Mouse (Mus musculus) bone marrow, adult 2 months (tissue): Measurements from ENCODE around the gene Tmem117. TPM values are rescaled to one million over a fixed set of nuclear protein-coding genes. Genes with fewer than 3 reads are reported as not detected.

Experiments used
- H3K27ac ChIP-seq: fragments of 200-500 bp; 2 replicates; pipeline ENCODE4 v1.5.1; 2012; ENCODE audit warnings: low read depth, mild to moderate bottlenecking, control low read depth, inconsistent platforms, low read length; ENCODE audit not compliant: control insufficient read depth, poor library complexity, insufficient read depth
- H3K4me1 ChIP-seq: fragments of 200-500 bp; 2 replicates; pipeline ENCODE4 v1.6.1; 2011; ENCODE audit warnings: low read length; ENCODE audit not compliant: control insufficient read depth, insufficient read depth
- H3K4me3 ChIP-seq: fragments of 200-500 bp; replicated peaks from 2 replicates; pipeline ENCODE3; 2011; ENCODE audit warnings: mild to moderate bottlenecking, low read depth, low read length, control low read depth; ENCODE audit not compliant: control insufficient read depth
- CTCF ChIP-seq: fragments of 200-500 bp; IDR thresholded peaks from 2 replicates; pipeline ENCODE4 v1.5.1; 2011; ENCODE audit warnings: low read length, control low read depth; ENCODE audit not compliant: control insufficient read depth, insufficient read depth
- POLR2A ChIP-seq: fragments of 200-500 bp; IDR thresholded peaks from 2 replicates; pipeline ENCODE4 v1.6.1; 2011; ENCODE audit warnings: low read depth, mild to moderate bottlenecking, control low read depth, low read length, borderline replicate concordance; ENCODE audit not compliant: control insufficient read depth
- WGBS: fragments of 180-500 bp; shearing (Covaris S2); methylation state at CpG from one replicate; pipeline ENCODE4 v1.1.7; 2018; 5-methylcytosine and 5-hydroxymethylcytosine counted together
- polyA plus RNA-seq: library from polyadenylated mRNA; stranded (reverse); fragments of >200 nt; gene quantifications from 2 replicates; pipeline ENCODE4 v1.2.4, GENCODE M21; 2011; ENCODE audit warnings: low replicate concordance; ENCODE audit not compliant: missing spikeins, insufficient read depth, insufficient read length

The Tmem117 gene
- polyA plus RNA-seq, 1 experiment, result 2.0 TPM

GRCm38 (mm10) chr15:94651969-94652842 is 23.2 kb downstream of the Tmem117 start:
- Histone ChIP-seq H3K27ac (no peak overlapping the region), H3K4me1 (no peaks in the 10 kb centered on the region), H3K4me3 (no peak overlapping the region)
- no peak for TF ChIP-seq CTCF
- no peak for TF ChIP-seq POLR2A
- 78% methylated on average over 13 of the region's 13 CpGs for WGBS

DNA sequence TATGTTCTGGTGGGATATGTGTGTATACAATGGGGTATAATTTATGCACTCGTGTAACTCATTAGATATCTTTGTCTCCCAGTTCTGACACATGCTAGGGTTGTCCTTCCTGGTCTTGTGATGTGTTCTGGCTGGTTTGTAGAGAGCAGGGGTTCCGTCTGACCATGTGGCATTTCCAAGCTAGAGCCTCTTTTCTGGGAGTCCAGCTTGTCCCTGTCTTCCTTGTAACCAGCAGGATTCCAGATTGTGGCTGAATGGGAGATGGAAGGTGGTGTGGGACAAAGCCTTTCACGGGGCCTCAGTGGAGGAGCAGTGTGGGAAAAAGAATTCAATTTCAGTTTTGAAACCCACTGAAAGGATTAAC is 23.8 kb downstream of the Tmem117 start:
- Histone ChIP-seq H3K4me1 (no peaks in the 10 kb centered on the region), H3K27ac (no peak overlapping the region), H3K4me3 (no peak overlapping the region)
- no peak for TF ChIP-seq CTCF
- no peak for TF ChIP-seq POLR2A
- 73% methylated on average over 3 of the region's 3 CpGs for WGBS

GRCm38 (mm10) chr15:94655811-94656323 is 26.8 kb downstream of the Tmem117 start:
- no peak for TF ChIP-seq POLR2A
- no peak for TF ChIP-seq CTCF
- no peaks in the 10 kb centered on the region for H3K4me1 ChIP-seq
- 79% methylated on average over 13 of the region's 13 CpGs for WGBS
- H3K27ac ChIP-seq, result no peak overlapping the region
- H3K4me3 ChIP-seq, result no peak overlapping the region

DNA sequence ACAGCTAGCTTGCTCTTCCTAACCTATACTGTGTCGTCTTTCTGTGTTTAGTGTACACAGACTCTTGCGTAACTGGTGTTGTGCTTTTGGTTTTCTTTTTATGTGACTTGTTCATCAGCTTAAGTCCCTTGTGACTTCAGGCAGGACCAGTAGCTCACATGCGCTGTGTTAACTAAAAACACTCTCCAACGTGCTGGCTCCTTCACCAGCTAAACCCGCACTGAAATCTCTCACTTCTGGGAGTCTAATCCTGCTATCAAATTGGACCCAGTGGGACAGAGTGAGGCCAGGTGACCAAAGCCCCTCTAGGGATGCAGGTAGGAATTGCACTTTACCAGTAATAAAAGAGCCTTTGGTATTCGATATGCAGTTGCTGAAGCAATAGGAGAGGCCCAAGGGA is 28.9 kb downstream of the Tmem117 start:
- TF ChIP-seq POLR2A (no peak), CTCF (no peak)
- 73% methylated on average over 6 of the region's 6 CpGs for WGBS
- Histone ChIP-seq H3K4me3 (no peak overlapping the region), H3K27ac (no peak overlapping the region), H3K4me1 (no peaks in the 10 kb centered on the region)

DNA sequence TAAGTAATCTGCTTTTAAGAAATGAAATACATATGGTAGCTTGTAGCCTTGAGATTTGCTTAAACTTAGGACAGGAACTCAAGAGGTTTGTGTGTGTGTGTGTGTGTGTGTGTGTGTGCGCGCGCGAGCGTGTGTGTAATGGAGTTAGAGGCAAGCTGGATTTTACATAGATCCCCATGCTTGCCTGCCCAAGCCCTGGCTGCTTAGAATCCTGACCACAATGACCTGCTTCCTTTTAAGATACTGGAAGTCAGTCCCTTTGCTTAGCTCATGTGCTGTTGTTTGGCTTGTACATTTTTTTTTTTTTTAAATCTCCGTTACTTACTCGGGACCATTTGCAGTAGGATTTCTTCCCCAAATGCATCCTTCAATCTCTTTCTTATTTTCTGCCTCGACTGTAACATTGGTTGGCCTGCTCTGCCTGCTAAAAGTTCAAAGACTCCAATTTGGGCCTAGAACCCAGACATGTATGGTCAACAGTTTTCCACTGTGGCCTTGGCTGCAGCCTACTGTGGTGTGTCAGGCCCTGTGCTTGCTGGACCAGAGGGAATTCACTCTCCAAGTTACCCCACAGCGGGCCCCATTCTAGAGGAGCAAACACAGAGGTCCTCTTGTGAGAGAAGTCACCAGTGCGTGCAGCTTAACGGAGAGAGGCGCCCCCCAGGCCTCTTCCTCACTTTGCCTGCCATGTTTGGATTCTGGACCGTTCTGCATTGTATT is 29.5 kb downstream of the Tmem117 start:
- WGBS, result 75% methylated on average over 13 of the region's 13 CpGs
- no peak for TF ChIP-seq POLR2A
- TF ChIP-seq CTCF, result no peak

GRCm38 (mm10) chr15:94659112-94659437 is 30.0 kb downstream of the Tmem117 start:
- no peaks in the 10 kb centered on the region for H3K4me1 ChIP-seq
- WGBS, result 69% methylated on average over 6 of the region's 6 CpGs
- no peak overlapping the region for H3K27ac ChIP-seq
- TF ChIP-seq POLR2A (no peak), CTCF (no peak)
- no peak overlapping the region for H3K4me3 ChIP-seq

More for the DNA sequence above, 29.5 kb downstream of the Tmem117 start:
- H3K4me1 ChIP-seq, result no peaks in the 10 kb centered on the region
- no peak overlapping the region for H3K4me3 ChIP-seq
- H3K27ac ChIP-seq, result no peak overlapping the region

GRCm38 (mm10) chr15:94660913-94661312 is 31.9 kb downstream of the Tmem117 start:
- Histone ChIP-seq H3K4me1 (no peaks in the 10 kb centered on the region), H3K4me3 (no peak overlapping the region), H3K27ac (no peak overlapping the region)
- WGBS, result 74% methylated on average over 7 of the region's 7 CpGs
- TF ChIP-seq CTCF, result no peak
- TF ChIP-seq POLR2A, result no peak

DNA sequence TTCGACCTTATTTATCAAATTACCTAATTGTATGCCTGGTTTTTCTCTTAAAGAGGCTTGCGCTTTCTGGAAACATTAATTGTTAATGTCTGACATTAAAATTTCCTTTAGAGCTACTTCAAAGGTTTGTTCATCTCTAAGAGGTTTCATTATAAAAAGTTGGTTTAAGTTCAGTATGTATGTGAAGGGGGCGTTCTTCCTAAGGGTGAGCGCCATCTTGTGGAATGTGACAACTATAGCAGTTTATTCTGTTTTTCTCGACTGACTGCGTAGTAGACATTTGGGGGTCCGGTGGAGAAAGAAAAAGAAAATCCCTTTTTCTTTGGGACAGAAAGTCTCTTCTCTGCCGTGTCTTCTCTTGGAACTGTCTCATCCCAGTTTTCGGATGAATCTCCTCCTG is 32.4 kb downstream of the Tmem117 start:
- Histone ChIP-seq H3K27ac (no peak overlapping the region), H3K4me3 (no peak overlapping the region), H3K4me1 (no peaks in the 10 kb centered on the region)
- WGBS, result 22% methylated on average over 9 of the region's 9 CpGs
- no peak for TF ChIP-seq CTCF
- no peak for TF ChIP-seq POLR2A

- WGBS, result 63% methylated on average over 6 of the region's 6 CpGs
- Histone ChIP-seq H3K4me1 (no peaks in the 10 kb centered on the region), H3K27ac (no peak overlapping the region), H3K4me3 (no peak overlapping the region)
- TF ChIP-seq POLR2A, result no peak
- TF ChIP-seq CTCF, result no peak
These were observed 35.6 kb downstream of the Tmem117 start for GRCm38 (mm10) chr15:94664612-94665011.
